Mouse (Mus musculus) embryonic facial prominence, embryonic 15.5 days (tissue): ENCODE measurements at regions not wholly inside any gene's neighbourhood (a gene's known extent, or its start where the extent isn't known, plus 50 kb on each side); places are given as distances from the start of the nearest gene placed in this dataset.
"Not testable (repeated sequence)": the region's sequence is repeated elsewhere in the genome, so short reads cannot be mapped to it uniquely, and the experiment has no call there.

Experiments used
- ATAC-seq: fragments of 200-750 bp; cut with Nextera tagmentation; 2 replicates; pipeline ENCODE4 v1.8.0; 2017; ENCODE audit warnings: low read depth, moderate TSS enrichment; ENCODE audit not compliant: insufficient number of reproducible peaks, low FRiP score, low TSS enrichment
- H3K27ac ChIP-seq: fragments of 300-500 bp; sonication (generic); replicated peaks from 2 replicates; pipeline ENCODE4 v1.5.1; 2015; ENCODE audit warnings: mild to moderate bottlenecking, inconsistent platforms
- H3K27me3 ChIP-seq: fragments of 300-500 bp; sonication (generic); 2 replicates; pipeline ENCODE4 v1.6.1; 2015; ENCODE audit warnings: inconsistent platforms
- H3K36me3 ChIP-seq: fragments of 300-500 bp; sonication (generic); 2 replicates; pipeline ENCODE4 v1.6.1; 2015; ENCODE audit warnings: mild to moderate bottlenecking, inconsistent platforms
- H3K4me1 ChIP-seq: fragments of 300-500 bp; sonication (generic); 2 replicates; pipeline ENCODE4 v1.6.1; 2015; ENCODE audit warnings: inconsistent platforms
- H3K4me2 ChIP-seq: fragments of 300-500 bp; sonication (generic); replicated peaks from 2 replicates; pipeline ENCODE4 v1.6.1; 2015; ENCODE audit warnings: mild to moderate bottlenecking, inconsistent platforms
- H3K4me3 ChIP-seq: fragments of 300-500 bp; sonication (generic); replicated peaks from 2 replicates; pipeline ENCODE4 v1.5.1; 2015; ENCODE audit warnings: mild to moderate bottlenecking, inconsistent platforms
- H3K9ac ChIP-seq: fragments of 300-500 bp; sonication (generic); 2 replicates; pipeline ENCODE4 v1.6.1; 2015; ENCODE audit warnings: inconsistent platforms
- H3K9me3 ChIP-seq: fragments of 300-500 bp; sonication (generic); replicated peaks from 2 replicates; pipeline ENCODE4 v1.6.1; 2016; ENCODE audit warnings: inconsistent platforms
- WGBS: fragments of 180-500 bp; shearing (Covaris S2); methylation state at CpG from one replicate; pipeline ENCODE4 v1.1.7; 2015; 5-methylcytosine and 5-hydroxymethylcytosine counted together

GRCm38 (mm10) chr14:86599511-86599910, 541.5 kb downstream of the Diaph3 start:
- Histone ChIP-seq H3K36me3 (no peaks in the 10 kb centered on the region), H3K4me2 (no peak overlapping the region)
- 84% methylated on average over 3 of the region's 3 CpGs for WGBS

DNA sequence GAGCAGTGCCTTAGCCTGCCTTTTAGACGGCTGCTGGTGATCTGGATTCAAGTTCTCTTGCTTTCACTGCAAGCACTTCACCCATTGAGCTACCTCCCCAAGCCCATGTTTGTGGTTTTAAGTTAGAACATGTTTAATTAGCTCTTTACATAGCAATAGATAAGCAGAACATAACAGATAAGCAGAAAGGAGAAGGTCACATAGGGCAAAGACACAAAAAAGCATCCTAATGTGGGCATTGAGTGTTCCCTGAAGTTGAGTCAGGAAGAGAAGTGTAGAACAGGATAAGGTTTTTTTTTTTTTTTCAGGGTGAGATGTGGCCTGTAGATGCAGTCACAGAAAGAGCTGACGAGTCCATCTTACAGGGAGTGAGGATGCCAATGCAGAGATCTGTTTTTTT, 552.5 kb downstream of the Diaph3 start:
- H3K4me3 ChIP-seq, result no peak overlapping the region
- no peak overlapping the region for H3K27ac ChIP-seq
- no peak for ATAC-seq
- WGBS, result 83% methylated on average over 2 of the region's 2 CpGs
- H3K36me3 ChIP-seq, result no peaks in the 10 kb centered on the region
- no peaks in the 10 kb centered on the region for H3K4me1 ChIP-seq
- no peak overlapping the region for H3K4me2 ChIP-seq
- no peaks in the 10 kb centered on the region for H3K27me3 ChIP-seq
- no peaks in the 10 kb centered on the region for H3K9me3 ChIP-seq
- no peak overlapping the region for H3K9ac ChIP-seq

More at GRCm38 (mm10) chr14:86599511-86599910, 541.5 kb downstream of the Diaph3 start:
- ATAC-seq, result no peak
- H3K27ac ChIP-seq, result no peak overlapping the region
- no peak overlapping the region for H3K9ac ChIP-seq
- H3K9me3 ChIP-seq, result no peaks in the 10 kb centered on the region
- no peak overlapping the region for H3K4me3 ChIP-seq
- no peaks in the 10 kb centered on the region for H3K27me3 ChIP-seq
- H3K4me1 ChIP-seq, result no peaks in the 10 kb centered on the region

DNA sequence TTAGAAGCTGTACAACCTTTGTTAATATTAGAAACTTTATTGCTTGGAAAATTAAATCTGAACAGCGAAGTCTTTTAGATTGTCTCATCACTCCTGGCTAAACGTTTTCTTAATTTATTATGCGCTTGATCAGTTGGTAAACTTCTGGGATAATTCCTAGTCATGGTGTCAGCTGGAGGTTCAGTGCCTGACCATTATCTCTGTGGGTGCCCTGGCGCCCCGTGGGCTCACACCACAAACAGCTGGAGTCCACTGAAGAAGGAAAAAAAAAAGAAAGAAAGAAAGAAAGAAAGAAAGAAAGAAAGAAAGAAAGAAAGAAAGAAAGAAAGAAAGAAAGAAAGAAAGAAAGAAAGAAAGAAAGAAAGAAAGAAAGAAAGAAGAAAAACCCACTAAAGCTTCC, 555.1 kb downstream of the Diaph3 start:
- H3K36me3 ChIP-seq, H3K4me1 ChIP-seq, H3K9ac ChIP-seq, H3K4me2 ChIP-seq, ATAC-seq, H3K27me3 ChIP-seq, H3K27ac ChIP-seq, H3K4me3 ChIP-seq, H3K9me3 ChIP-seq: not testable (repeated sequence)
- 51% methylated on average over 5 of the region's 5 CpGs for WGBS

GRCm38 (mm10) chr14:86562728-86563127, 578.3 kb downstream of the Diaph3 start:
- no peaks in the 10 kb centered on the region for H3K27me3 ChIP-seq
- ATAC-seq, result no peak
- no peak overlapping the region for H3K27ac ChIP-seq
- H3K4me2 ChIP-seq, result no peak overlapping the region
- H3K9ac ChIP-seq, result no peak overlapping the region
- H3K4me3 ChIP-seq, result no peak overlapping the region
- no peaks in the 10 kb centered on the region for H3K36me3 ChIP-seq
- WGBS, result 56% methylated on average over 2 of the region's 2 CpGs
- H3K9me3 ChIP-seq, result no peaks in the 10 kb centered on the region
- H3K4me1 ChIP-seq, result no peaks in the 10 kb centered on the region

DNA sequence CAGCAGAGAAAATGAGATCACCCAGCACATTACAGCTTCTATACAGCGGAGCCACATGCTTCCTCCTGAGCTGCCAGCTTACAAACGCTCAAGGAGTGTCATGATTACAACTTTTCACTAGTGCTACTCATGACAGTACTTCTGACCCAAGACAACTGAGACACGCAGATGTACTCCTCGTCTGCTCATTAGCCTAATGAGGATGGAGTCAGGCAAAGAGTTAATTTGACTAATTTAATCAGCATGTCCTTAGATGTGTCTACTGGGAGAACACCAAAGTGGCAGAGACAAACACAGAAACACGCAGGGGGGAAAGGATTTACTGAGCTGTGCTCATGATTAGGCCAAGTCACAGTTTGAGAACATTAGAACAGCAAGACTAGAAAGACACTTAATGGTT, 603.0 kb downstream of the Diaph3 start:
- Histone ChIP-seq H3K9ac (no peak overlapping the region), H3K4me3 (no peak overlapping the region), H3K36me3 (no peaks in the 10 kb centered on the region), H3K4me2 (no peak overlapping the region), H3K27me3 (no peaks in the 10 kb centered on the region), H3K9me3 (no peaks in the 10 kb centered on the region), H3K4me1 (no peaks in the 10 kb centered on the region), H3K27ac (no peak overlapping the region)
- ATAC-seq, result no peak
- 60% methylated on average over 5 of the region's 5 CpGs for WGBS

DNA sequence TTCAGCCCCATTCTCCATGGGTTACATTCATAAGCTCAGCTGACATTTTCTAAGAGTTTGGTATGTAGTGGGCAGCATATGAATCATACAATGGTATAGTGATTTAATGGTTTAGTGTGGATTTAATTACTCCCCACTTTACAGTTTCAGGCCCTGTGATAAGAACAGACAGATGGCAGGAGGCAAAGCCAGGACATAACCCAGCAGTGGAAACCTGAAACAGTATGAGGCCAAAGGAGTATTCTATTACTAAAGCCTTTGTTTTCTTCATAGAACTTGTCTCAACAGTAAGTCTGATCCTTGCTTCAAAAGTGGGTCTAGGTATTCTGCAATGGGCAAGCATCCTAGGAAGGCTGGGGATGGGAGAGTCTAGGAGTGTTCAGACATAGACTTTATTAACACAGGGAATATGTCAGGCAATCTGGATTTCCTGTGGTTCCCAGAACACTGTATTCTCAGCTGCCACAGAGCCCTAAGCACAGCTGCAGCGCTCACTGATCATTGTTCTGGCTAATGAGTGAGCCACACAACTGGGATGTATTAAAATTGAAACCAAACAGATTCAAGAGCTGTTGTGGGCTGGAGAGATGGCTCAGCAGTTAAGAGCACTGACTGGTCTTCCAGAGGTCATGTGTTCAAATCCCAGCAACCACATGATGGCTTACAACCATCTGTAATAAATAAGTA, 604.6 kb downstream of the Diaph3 start:
- no peak for ATAC-seq
- 48% methylated on average over 1 of the region's 1 CpGs for WGBS
- H3K4me2 ChIP-seq, result no peak overlapping the region
- H3K9ac ChIP-seq, result no peak overlapping the region
- H3K36me3 ChIP-seq, result no peaks in the 10 kb centered on the region
- H3K27ac ChIP-seq, result no peak overlapping the region
- H3K9me3 ChIP-seq, result no peaks in the 10 kb centered on the region
- H3K4me1 ChIP-seq, result no peaks in the 10 kb centered on the region
- no peaks in the 10 kb centered on the region for H3K27me3 ChIP-seq
- H3K4me3 ChIP-seq, result no peak overlapping the region

- no peak overlapping the region for H3K9ac ChIP-seq
- no peaks in the 10 kb centered on the region for H3K36me3 ChIP-seq
- ATAC-seq, result no peak
- no peaks in the 10 kb centered on the region for H3K4me1 ChIP-seq
- H3K4me2 ChIP-seq, result no peak overlapping the region
- H3K4me3 ChIP-seq, result no peak overlapping the region
- no peak overlapping the region for H3K27ac ChIP-seq
- WGBS, result 94% methylated on average over 9 of the region's 9 CpGs
- H3K27me3 ChIP-seq, result no peaks in the 10 kb centered on the region
- no peaks in the 10 kb centered on the region for H3K9me3 ChIP-seq
Observed at GRCm38 (mm10) chr14:86510408-86510807, 630.6 kb downstream of the Diaph3 start.

- 86% methylated on average over 6 of the region's 6 CpGs for WGBS
- Histone ChIP-seq H3K4me2 (no peak overlapping the region), H3K36me3 (no peaks in the 10 kb centered on the region), H3K27ac (no peak overlapping the region), H3K4me3 (no peak overlapping the region), H3K27me3 (no peaks in the 10 kb centered on the region), H3K4me1 (no peaks in the 10 kb centered on the region), H3K9ac (no peak overlapping the region), H3K9me3 (no peaks in the 10 kb centered on the region)
- ATAC-seq, result no peak
Observed at GRCm38 (mm10) chr14:86509686-86510085, 631.3 kb downstream of the Diaph3 start.

- Histone ChIP-seq H3K9ac (no peak overlapping the region), H3K4me1 (no peaks in the 10 kb centered on the region), H3K27ac (no peak overlapping the region), H3K9me3 (no peaks in the 10 kb centered on the region), H3K4me2 (no peak overlapping the region), H3K27me3 (no peaks in the 10 kb centered on the region), H3K36me3 (no peaks in the 10 kb centered on the region), H3K4me3 (no peak overlapping the region)
- 71% methylated on average over 6 of the region's 6 CpGs for WGBS
- ATAC-seq, result no peak
Observed at GRCm38 (mm10) chr14:86506286-86506685, 634.7 kb downstream of the Diaph3 start.

DNA sequence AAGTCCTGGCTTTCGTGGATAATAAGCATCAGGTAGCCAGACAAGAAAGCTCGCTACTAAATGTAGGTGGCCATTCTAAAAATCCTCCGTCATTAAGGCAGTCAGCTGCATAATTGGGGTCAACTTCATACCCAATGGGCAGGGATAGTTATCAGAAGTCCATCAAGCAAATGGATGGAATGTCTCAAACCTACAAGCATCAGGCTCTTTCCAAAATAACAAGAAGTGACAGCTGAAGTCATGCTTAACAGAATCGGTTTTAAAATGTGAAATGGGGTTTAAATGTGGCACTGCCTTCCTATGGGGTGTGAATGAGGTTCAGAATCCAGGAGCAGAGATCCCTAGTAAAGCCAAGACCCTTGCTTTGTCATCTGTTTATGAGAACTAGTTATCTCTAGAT, 650.2 kb downstream of the Diaph3 start:
- H3K4me3 ChIP-seq, result no peak overlapping the region
- WGBS, result 76% methylated on average over 4 of the region's 4 CpGs
- H3K9ac ChIP-seq, result no peak overlapping the region
- H3K36me3 ChIP-seq, result no peaks in the 10 kb centered on the region
- no peaks in the 10 kb centered on the region for H3K27me3 ChIP-seq
- no peaks in the 10 kb centered on the region for H3K9me3 ChIP-seq
- no peak overlapping the region for H3K27ac ChIP-seq
- no peaks in the 10 kb centered on the region for H3K4me1 ChIP-seq
- no peak overlapping the region for H3K4me2 ChIP-seq
- no peak for ATAC-seq

DNA sequence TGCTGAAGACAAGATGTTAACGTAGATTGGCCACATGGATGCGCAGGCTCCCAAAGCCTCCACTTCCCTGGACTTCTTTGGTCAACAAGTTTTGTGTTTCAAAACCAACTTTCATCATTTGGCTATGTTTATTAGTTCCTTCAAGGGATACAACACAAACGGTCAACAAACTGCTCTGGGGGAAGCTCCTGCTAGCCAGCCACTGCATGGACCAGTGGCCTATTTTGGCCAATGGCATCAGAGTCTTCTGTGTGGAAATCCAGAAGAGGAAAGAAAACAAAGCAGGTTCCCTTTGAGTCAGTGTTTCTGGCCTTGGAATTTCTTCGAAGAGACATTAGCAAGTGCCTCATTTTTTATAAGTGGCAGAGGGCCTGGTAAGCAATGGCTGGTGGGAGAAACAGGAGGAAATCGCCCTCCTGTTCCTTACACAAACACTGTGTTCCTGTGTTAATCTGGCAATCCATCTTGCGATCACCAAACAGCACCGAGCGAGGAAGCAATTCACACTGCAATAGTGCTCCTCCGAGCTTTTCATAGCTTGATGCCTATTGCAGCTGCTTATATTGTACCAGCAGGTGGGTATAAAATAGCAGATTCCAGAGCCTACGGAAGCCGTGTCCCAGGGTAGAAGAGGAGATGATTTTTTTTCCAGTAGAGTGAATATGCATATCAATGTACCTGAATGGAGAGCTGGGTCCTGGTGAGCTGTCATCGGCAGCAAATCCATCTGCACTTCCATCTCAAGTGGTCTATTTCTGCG, 651.0 kb downstream of the Diaph3 start:
- Histone ChIP-seq H3K36me3 (no peaks in the 10 kb centered on the region), H3K27ac (no peak overlapping the region), H3K4me1 (no peaks in the 10 kb centered on the region), H3K9ac (no peak overlapping the region), H3K27me3 (no peaks in the 10 kb centered on the region), H3K4me3 (no peak overlapping the region), H3K9me3 (no peaks in the 10 kb centered on the region), H3K4me2 (no peak overlapping the region)
- no peak for ATAC-seq
- WGBS, result 79% methylated on average over 13 of the region's 13 CpGs
